Mouse (Mus musculus) MEL (cell line): Measurements from ENCODE around the gene Rcan1.

Experiments
- BHLHE40 ChIP-seq: IDR thresholded peaks from 2 replicates; pipeline ENCODE4 v1.6.1; 2012; ENCODE audit warnings: low read depth, mild to moderate bottlenecking, inconsistent platforms, low read length, improper control_type of control experiment, borderline replicate concordance
- CHD1 ChIP-seq: IDR thresholded peaks from 2 replicates; pipeline ENCODE4 v1.6.1; 2012; ENCODE audit warnings: low read depth, mild to moderate bottlenecking, inconsistent platforms, low read length, improper control_type of control experiment
- CHD2 ChIP-seq: IDR thresholded peaks from 2 replicates; pipeline ENCODE4 v1.6.1; 2011; ENCODE audit warnings: low read length, improper control_type of control experiment
- CTCF ChIP-seq, 3 experiments: IDR thresholded peaks in 2 of 3; conservative IDR thresholded peaks in 1 of 3; 2 replicates each; pipeline ENCODE4 v1.5.1; 2011 to 2012; ENCODE audit warnings: low read length in 3 of 3, low read depth in 2 of 3, mild to moderate bottlenecking in 2 of 3, improper control_type of control experiment in 1 of 3, inconsistent platforms in 1 of 3, mixed read lengths in 1 of 3, moderate library complexity in 1 of 3; ENCODE audit not compliant: control insufficient read depth in 1 of 3, insufficient read depth in 1 of 3, poor library complexity in 1 of 3, severe bottlenecking in 1 of 3
- EP300 ChIP-seq, 2 experiments: IDR thresholded peaks; 2 replicates each; pipeline ENCODE4 v1.6.1; 2011; ENCODE audit warnings: improper control_type of control experiment in 2 of 2, low read length in 2 of 2, low read depth in 1 of 2, mild to moderate bottlenecking in 1 of 2
- ETS1 ChIP-seq: IDR thresholded peaks from 2 replicates; pipeline ENCODE4 v1.6.1; 2012; ENCODE audit warnings: low read depth, mild to moderate bottlenecking, inconsistent platforms, low read length, improper control_type of control experiment, moderate library complexity
- MEF2A ChIP-seq: IDR thresholded peaks from 2 replicates; pipeline ENCODE4 v1.6.1; 2014; ENCODE audit warnings: low read depth, mild to moderate bottlenecking, inconsistent platforms, low read length, improper control_type of control experiment; ENCODE audit not compliant: poor library complexity, insufficient replicate concordance, severe bottlenecking; ENCODE audit errors: extremely low read depth
- POLR2A ChIP-seq, 2 experiments: IDR thresholded peaks; 2 replicates each; pipeline ENCODE4 v1.6.1; 2011 to 2012; ENCODE audit warnings: low read length in 2 of 2, mild to moderate bottlenecking in 2 of 2, control low read depth in 1 of 2, improper control_type of control experiment in 1 of 2, low read depth in 1 of 2, moderate library complexity in 1 of 2; ENCODE audit not compliant: control insufficient read depth in 1 of 2, insufficient read depth in 1 of 2, poor library complexity in 1 of 2
- POLR2AphosphoS5 ChIP-seq: IDR thresholded peaks from 2 replicates; pipeline ENCODE4 v1.6.1; 2012; ENCODE audit warnings: low read depth, borderline replicate concordance, mild to moderate bottlenecking, inconsistent platforms, low read length, moderate library complexity, mixed read lengths
- RCOR1 ChIP-seq: IDR thresholded peaks from 2 replicates; pipeline ENCODE4 v1.6.1; 2012; ENCODE audit warnings: low read depth, mild to moderate bottlenecking, inconsistent platforms, low read length, improper control_type of control experiment
- TCF12 ChIP-seq: IDR thresholded peaks from 2 replicates; pipeline ENCODE4 v1.6.1; 2014; ENCODE audit warnings: low read depth, mild to moderate bottlenecking, inconsistent platforms, low read length, improper control_type of control experiment, moderate library complexity
- UBTF ChIP-seq: IDR thresholded peaks from 2 replicates; pipeline ENCODE4 v1.6.1; 2012; ENCODE audit warnings: low read depth, mild to moderate bottlenecking, inconsistent platforms, low read length, improper control_type of control experiment, moderate library complexity, borderline replicate concordance; ENCODE audit not compliant: insufficient read depth
- USF1 ChIP-seq: IDR thresholded peaks from 2 replicates; pipeline ENCODE4 v1.6.1; 2014; ENCODE audit warnings: low read depth, mild to moderate bottlenecking, inconsistent platforms, low read length, improper control_type of control experiment, moderate library complexity
- ZNF384 ChIP-seq: IDR thresholded peaks from 2 replicates; pipeline ENCODE4 v1.6.1; 2012; ENCODE audit warnings: low read depth, mild to moderate bottlenecking, inconsistent platforms, low read length, improper control_type of control experiment

- TF ChIP-seq BHLHE40 (no peak), EP300 (IDR thresholded peaks at IDR 0.05; ENCODE audit: low read depth in 1 of 2, low read length in 2 of 2) (no peak), CHD2 (no peak), CTCF (IDR thresholded peaks at IDR 0.05 in 2 of 3, conservative IDR thresholded peaks at IDR 0.05 in 1 of 3; ENCODE audit: control insufficient read depth in 1 of 3, insufficient read depth in 1 of 3, low read depth in 2 of 3, low read length in 3 of 3, poor library complexity in 1 of 3, severe bottlenecking in 1 of 3) (no peak), TCF12 (no peak), POLR2A (IDR thresholded peaks at IDR 0.05; ENCODE audit: control insufficient read depth in 1 of 2, insufficient read depth in 1 of 2, low read depth in 1 of 2, low read length in 2 of 2, poor library complexity in 1 of 2) (no peak), RCOR1 (no peak), USF1 (no peak), ZNF384 (no peak), MEF2A (no peak), ETS1 (no peak), UBTF (no peak), CHD1 (no peak), POLR2AphosphoS5 (no peak)
Observed at GRCm38 (mm10) chr16:92510835-92511772, 40.4 kb upstream of the Rcan1 start.
